Mouse (Mus musculus) forebrain, embryonic 14.5 days (tissue): ENCODE data around the gene Irx5. TPM values are rescaled to one million over a fixed set of nuclear protein-coding genes. Genes with fewer than 3 reads are reported as not detected.

Experiments used
- ATAC-seq: fragments of 200-750 bp; cut with Nextera tagmentation; 2 replicates; pipeline ENCODE4 v1.8.0; 2017; ENCODE audit warnings: mild to moderate bottlenecking, moderate library complexity
- DNase-seq: peaks from one replicate; pipeline ENCODE4 v3.0.0-alpha.2; 2015; ENCODE audit warnings: low spot score
- H3K27ac ChIP-seq: fragments of 300-500 bp; sonication (generic); 2 replicates; pipeline ENCODE4 v1.5.1; 2014; ENCODE audit warnings: low read depth, mild to moderate bottlenecking, control low read depth, low read length, moderate library complexity
- H3K27me3 ChIP-seq: fragments of 300-500 bp; sonication (generic); replicated peaks from 2 replicates; pipeline ENCODE4 v1.6.1; 2014; ENCODE audit warnings: low read length, control low read depth, mixed read lengths; ENCODE audit not compliant: control insufficient read depth, insufficient read depth
- H3K36me3 ChIP-seq: fragments of 300-500 bp; sonication (generic); 2 replicates; pipeline ENCODE4 v1.6.1; 2014; ENCODE audit warnings: low read length, control low read depth; ENCODE audit not compliant: control insufficient read depth, insufficient read depth
- H3K4me1 ChIP-seq: fragments of 300-500 bp; sonication (generic); 2 replicates; pipeline ENCODE4 v1.6.1; 2014; ENCODE audit warnings: antibody characterized with exemption, low read length, control low read depth; ENCODE audit not compliant: control insufficient read depth, insufficient read depth
- H3K4me2 ChIP-seq: fragments of 300-500 bp; sonication (generic); 2 replicates; pipeline ENCODE4 v1.6.1; 2014; ENCODE audit warnings: mild to moderate bottlenecking, control low read depth, low read length
- H3K4me3 ChIP-seq: fragments of 300-500 bp; sonication (generic); 2 replicates; pipeline ENCODE4 v1.5.1; 2014; ENCODE audit warnings: low read depth, low read length, control low read depth
- H3K9ac ChIP-seq: fragments of 300-500 bp; sonication (generic); 2 replicates; pipeline ENCODE4 v1.6.1; 2014; ENCODE audit warnings: mild to moderate bottlenecking, low read length, control low read depth, moderate library complexity
- H3K9me3 ChIP-seq: fragments of 300-500 bp; sonication (generic); replicated peaks from 2 replicates; pipeline ENCODE4 v1.6.1; 2016; ENCODE audit warnings: low read length, control low read depth, mixed read lengths; ENCODE audit not compliant: control insufficient read depth
- WGBS: fragments of 180-500 bp; shearing (Covaris S2); extraction: QIAGEN DNeasy Blood & Tissue Kit; methylation state at CpG from one replicate; pipeline ENCODE4 v1.1.7; 2014; 5-methylcytosine and 5-hydroxymethylcytosine counted together
- polyA plus RNA-seq: library from polyadenylated mRNA; unstranded; fragments of >200 nt; fragmentation: Nextera tagmentation; extraction: Ambion mirVana; gene quantifications from 2 replicates; pipeline ENCODE4 v1.2.1, GENCODE M21; 2014

Irx5 gene
- polyA plus RNA-seq, 1 experiment from 2014 or later = 1.3 TPM

DNA sequence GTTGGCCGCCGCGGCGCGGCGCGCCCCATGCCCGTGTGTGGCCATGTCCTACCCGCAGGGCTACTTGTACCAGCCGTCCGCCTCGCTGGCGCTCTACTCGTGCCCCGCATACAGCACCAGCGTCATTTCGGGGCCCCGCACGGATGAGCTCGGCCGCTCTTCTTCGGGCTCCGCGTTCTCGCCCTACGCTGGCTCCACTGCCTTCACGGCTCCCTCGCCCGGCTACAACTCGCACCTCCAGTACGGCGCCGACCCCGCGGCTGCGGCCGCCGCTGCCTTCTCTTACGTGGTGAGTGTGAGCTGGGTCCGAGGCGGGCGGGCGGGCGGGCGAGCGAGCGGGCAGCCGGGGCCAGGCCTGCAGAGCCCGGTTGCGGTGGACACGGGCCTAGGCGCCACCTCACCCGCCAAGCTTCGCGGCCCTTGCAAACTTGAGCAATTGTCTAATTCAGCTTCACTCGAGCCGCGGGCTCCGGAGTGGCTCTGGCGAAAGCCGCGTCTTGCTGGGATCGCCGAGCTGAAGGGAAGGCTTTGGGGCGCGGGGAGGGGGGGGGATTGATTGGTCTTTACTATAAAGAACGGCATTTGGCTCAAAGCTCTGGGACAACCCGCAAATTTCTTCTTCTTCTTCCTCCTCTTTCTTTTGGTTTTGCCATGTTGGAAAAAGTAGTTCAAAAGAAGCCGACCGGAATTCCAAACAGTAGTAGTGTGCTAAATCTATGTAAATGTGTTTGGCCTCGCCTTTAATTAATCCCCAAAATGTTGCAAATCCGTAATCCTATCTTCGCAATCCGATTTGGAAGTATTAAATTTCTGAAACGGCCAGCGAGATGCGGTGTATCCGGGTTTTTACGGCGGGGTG, 945 bp downstream of the Irx5 start:
- no peak for ATAC-seq
- peak; percentile 32 for DNase-seq
- Histone ChIP-seq H3K36me3 (no peaks in the 10 kb centered on the region), H3K27ac (peak overlapping the region; percentile 14; the same call in 1 of the 2 replicates), H3K4me2 (peak overlapping the region; percentile 83), H3K4me3 (peak overlapping the region; percentile 56), H3K9ac (peak overlapping the region; percentile 50), H3K9me3 (no peaks in the 10 kb centered on the region), H3K27me3 (peaks cover 78% of the 10 kb centered on the region), H3K4me1 (peaks cover 15% of the 10 kb centered on the region)
- WGBS = under 1% methylated on average over 70 of the region's 80 CpGs

DNA sequence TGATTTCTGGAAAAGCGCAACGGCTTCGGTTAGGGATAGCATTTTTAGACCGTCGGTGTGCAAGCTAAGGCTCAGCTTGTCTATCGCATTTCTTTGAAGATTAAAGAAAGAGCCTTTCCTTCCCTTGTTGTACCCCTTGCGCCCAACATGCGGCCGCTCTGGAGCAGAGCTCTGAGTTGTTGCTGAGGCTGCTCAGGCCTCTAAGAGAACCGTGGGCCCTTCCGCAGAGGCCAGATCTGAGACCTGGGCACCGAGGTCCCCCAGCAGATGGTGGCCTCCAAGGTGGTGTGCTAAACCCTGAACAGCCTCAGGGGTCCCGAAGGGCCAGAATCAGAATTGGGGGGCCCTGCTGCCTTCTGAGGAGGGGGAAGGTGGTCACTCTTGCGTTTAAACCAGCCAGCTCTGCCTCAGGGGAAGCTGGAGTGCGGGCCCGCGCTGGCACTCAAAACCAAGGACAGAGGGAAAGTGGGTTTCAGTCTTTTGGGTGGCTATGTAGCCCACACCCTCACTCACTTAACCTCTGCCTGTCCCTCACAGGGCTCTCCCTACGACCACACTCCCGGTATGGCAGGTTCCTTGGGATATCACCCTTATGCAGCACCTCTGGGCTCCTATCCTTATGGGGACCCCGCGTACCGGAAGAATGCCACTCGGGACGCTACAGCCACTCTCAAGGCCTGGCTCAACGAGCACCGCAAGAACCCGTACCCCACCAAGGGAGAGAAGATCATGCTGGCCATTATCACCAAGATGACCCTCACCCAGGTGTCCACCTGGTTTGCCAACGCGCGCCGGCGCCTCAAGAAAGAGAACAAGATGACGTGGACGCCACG, 1.8 kb downstream of the Irx5 start:
- Histone ChIP-seq H3K9ac (peak overlapping the region; percentile 5; the same call in 1 of the 2 replicates), H3K4me2 (peak overlapping the region; percentile 83), H3K9me3 (no peaks in the 10 kb centered on the region), H3K4me3 (peak overlapping the region; percentile 56; the same call in 1 of the 2 replicates), H3K27me3 (peaks cover 78% of the 10 kb centered on the region), H3K4me1 (peaks cover 15% of the 10 kb centered on the region), H3K27ac (no peak overlapping the region), H3K36me3 (no peaks in the 10 kb centered on the region)
- ATAC-seq (no peak), DNase-seq (peak; percentile 39)
- WGBS = 2% methylated on average over 35 of the region's 35 CpGs

DNA sequence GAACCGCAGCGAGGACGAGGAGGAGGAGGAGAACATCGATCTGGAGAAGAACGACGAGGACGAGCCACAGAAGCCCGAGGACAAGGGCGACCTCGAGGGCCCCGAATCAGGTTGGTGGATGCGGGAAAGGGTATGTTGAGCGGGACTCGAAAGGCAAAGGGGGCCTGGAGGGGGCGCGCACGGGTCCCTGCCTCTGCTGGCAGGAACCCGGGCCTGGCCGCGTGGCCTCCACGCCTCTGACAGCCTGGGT, 2.3 kb downstream of the Irx5 start:
- no peaks in the 10 kb centered on the region for H3K9me3 ChIP-seq
- no peak overlapping the region for H3K9ac ChIP-seq
- H3K27me3 ChIP-seq = peaks cover 78% of the 10 kb centered on the region
- peak; percentile 29 for DNase-seq
- under 1% methylated on average over 21 of the region's 21 CpGs for WGBS
- peak overlapping the region; percentile 83 for H3K4me2 ChIP-seq
- peak overlapping the region; percentile 21 for H3K4me3 ChIP-seq
- H3K27ac ChIP-seq = no peak overlapping the region
- H3K4me1 ChIP-seq = peaks cover 15% of the 10 kb centered on the region
- no peak for ATAC-seq
- H3K36me3 ChIP-seq = no peaks in the 10 kb centered on the region

DNA sequence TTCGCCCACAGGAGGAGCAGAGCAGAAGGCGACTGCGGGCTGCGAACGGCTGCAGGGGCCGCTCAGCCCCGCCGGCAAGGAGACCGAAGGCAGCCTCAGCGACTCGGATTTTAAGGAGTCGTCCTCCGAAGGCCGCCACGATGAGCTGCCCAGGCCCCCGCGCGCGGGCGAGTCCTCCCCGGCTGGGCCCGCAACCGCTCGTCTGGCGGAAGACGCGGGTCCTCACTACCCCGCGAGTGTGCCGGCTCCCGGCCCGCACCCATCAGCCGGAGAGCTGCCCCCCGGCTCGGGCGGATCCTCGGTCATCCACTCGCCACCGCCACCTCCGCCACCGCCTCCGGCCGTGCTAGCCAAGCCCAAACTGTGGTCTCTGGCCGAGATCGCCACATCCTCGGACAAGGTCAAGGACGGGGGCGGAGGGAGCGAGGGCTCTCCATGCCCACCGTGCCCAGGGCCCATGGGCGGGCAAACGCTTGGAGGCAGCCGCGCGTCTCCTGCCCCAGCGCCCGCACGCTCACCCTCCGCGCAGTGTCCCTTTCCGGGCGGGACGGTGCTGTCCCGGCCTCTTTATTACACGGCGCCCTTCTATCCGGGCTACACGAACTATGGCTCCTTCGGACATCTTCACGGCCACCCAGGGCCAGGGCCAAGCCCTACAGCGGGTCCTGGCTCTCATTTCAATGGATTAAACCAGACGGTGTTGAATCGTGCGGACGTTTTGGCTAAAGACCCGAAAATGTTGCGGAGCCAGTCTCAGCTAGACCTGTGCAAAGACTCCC, 2.8 kb downstream of the Irx5 start:
- Histone ChIP-seq H3K27ac (no peak overlapping the region), H3K27me3 (peaks cover 80% of the 10 kb centered on the region), H3K4me2 (peak overlapping the region; percentile 83), H3K9ac (peak overlapping the region; percentile 29; the same call in 1 of the 2 replicates), H3K4me1 (peaks cover 12% of the 10 kb centered on the region), H3K4me3 (peak overlapping the region; percentile 21), H3K36me3 (no peaks in the 10 kb centered on the region), H3K9me3 (no peaks in the 10 kb centered on the region)
- ATAC-seq = no peak
- DNase-seq = peak; percentile 22
- 1% methylated on average over 66 of the region's 77 CpGs for WGBS

GRCm38 (mm10) chr8:92361546-92362351, 4.3 kb downstream of the Irx5 start:
- under 1% methylated on average over 25 of the region's 25 CpGs for WGBS
- no peaks in the 10 kb centered on the region for H3K36me3 ChIP-seq
- H3K9ac ChIP-seq = no peak overlapping the region
- no peaks in the 10 kb centered on the region for H3K9me3 ChIP-seq
- no peak overlapping the region for H3K4me3 ChIP-seq
- DNase-seq (peak; percentile 75), ATAC-seq (0 out of 2 replicates have a peak, but pooled peaks have one; percentile 21)
- no peak overlapping the region for H3K27ac ChIP-seq
- peaks cover 8% of the 10 kb centered on the region for H3K4me1 ChIP-seq
- H3K4me2 ChIP-seq = no peak overlapping the region
- H3K27me3 ChIP-seq = peaks cover 89% of the 10 kb centered on the region

DNA sequence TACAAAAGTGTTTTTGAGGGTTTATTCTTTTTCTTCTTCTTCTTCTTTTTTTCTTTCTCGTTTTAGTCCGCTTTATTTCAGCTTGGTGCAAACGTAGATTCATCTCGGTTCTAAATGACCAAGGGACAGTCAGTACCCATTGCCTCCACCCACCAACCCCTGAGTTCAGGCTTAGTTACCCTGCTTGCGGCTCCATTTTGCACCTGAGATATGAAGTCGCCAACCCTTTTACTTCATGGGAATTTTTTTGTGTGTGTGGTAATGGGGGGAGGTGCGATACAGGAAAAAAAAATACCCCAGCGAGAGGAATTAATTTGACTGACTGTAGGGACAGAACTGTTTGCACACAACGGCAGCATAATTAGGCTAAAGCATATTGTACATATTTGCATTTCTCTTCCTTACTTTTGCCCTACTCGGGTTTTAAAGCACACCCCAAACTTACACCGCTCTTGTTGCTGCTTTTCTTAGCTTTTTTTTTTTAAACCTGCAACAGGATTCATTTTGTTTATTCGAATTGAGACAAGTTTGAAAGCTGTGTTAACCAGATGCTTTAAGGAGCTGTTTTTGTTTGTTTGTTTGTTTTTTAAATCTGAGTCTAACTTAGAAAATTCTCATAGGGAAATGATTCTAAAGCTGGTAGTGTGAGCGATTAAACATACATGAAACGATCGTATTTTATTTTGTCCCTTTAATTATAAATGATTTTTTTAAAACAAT, 5.1 kb downstream of the Irx5 start:
- Histone ChIP-seq H3K4me1 (peaks cover 8% of the 10 kb centered on the region), H3K36me3 (no peaks in the 10 kb centered on the region), H3K27ac (no peak overlapping the region), H3K27me3 (peaks cover 89% of the 10 kb centered on the region), H3K9ac (no peak overlapping the region), H3K9me3 (no peaks in the 10 kb centered on the region), H3K4me2 (no peak overlapping the region), H3K4me3 (no peak overlapping the region)
- ATAC-seq (no peak), DNase-seq (no peak)
- 2% methylated on average over 15 of the region's 15 CpGs for WGBS

GRCm38 (mm10) chr8:92363217-92364147, 6.1 kb downstream of the Irx5 start:
- WGBS = 1% methylated on average over 45 of the region's 45 CpGs
- DNase-seq = peak; percentile 24
- peak overlapping the region; percentile 2; the same call in 1 of the 2 replicates for H3K4me3 ChIP-seq
- H3K9ac ChIP-seq = no peak overlapping the region
- H3K9me3 ChIP-seq = no peaks in the 10 kb centered on the region
- H3K27ac ChIP-seq = no peak overlapping the region
- H3K4me2 ChIP-seq = peak overlapping the region; percentile 14; the same call in 1 of the 2 replicates
- no peak for ATAC-seq
- peaks cover 92% of the 10 kb centered on the region for H3K27me3 ChIP-seq
- H3K4me1 ChIP-seq = peaks cover 2% of the 10 kb centered on the region
- no peaks in the 10 kb centered on the region for H3K36me3 ChIP-seq
